Mouse (Mus musculus) heart, embryonic 12.5 days (tissue): ENCODE data around the gene Plekha5. TPM values are rescaled to one million over a fixed set of nuclear protein-coding genes. Genes with fewer than 3 reads are reported as not detected.

ENCODE experiments used
- ATAC-seq: fragments of 200-750 bp; cut with Nextera tagmentation; 2 replicates; pipeline ENCODE4 v1.8.0; 2017; ENCODE audit warnings: moderate TSS enrichment, moderate library complexity; ENCODE audit not compliant: insufficient number of reproducible peaks, low FRiP score
- H3K27ac ChIP-seq: fragments of 300-500 bp; sonication (generic); 2 replicates; pipeline ENCODE4 v1.5.1; 2016; ENCODE audit warnings: mild to moderate bottlenecking, moderate library complexity; ENCODE audit not compliant: poor library complexity, severe bottlenecking
- H3K27me3 ChIP-seq: fragments of 300-500 bp; sonication (generic); replicated peaks from 2 replicates; pipeline ENCODE4 v1.6.1; 2016; ENCODE audit warnings: mild to moderate bottlenecking, moderate library complexity
- H3K36me3 ChIP-seq: fragments of 300-500 bp; sonication (generic); 2 replicates; pipeline ENCODE4 v1.6.1; 2016; ENCODE audit warnings: mild to moderate bottlenecking, moderate library complexity
- H3K4me1 ChIP-seq: fragments of 300-500 bp; sonication (generic); replicated peaks from 2 replicates; pipeline ENCODE4 v1.6.1; 2016; ENCODE audit warnings: mild to moderate bottlenecking
- H3K4me2 ChIP-seq: fragments of 300-500 bp; sonication (generic); 2 replicates; pipeline ENCODE4 v1.6.1; 2016; ENCODE audit warnings: mild to moderate bottlenecking, moderate library complexity
- H3K4me3 ChIP-seq: fragments of 300-500 bp; sonication (generic); 2 replicates; pipeline ENCODE4 v1.5.1; 2016; ENCODE audit warnings: mild to moderate bottlenecking
- H3K9ac ChIP-seq: fragments of 300-500 bp; sonication (generic); 2 replicates; pipeline ENCODE4 v1.6.1; 2016; ENCODE audit warnings: mild to moderate bottlenecking, moderate library complexity
- H3K9me3 ChIP-seq: fragments of 300-500 bp; sonication (generic); replicated peaks from 2 replicates; pipeline ENCODE4 v1.6.1; 2016; ENCODE audit warnings: mild to moderate bottlenecking, moderate library complexity
- WGBS: fragments of 180-500 bp; shearing (Covaris S2); methylation state at CpG from one replicate; pipeline ENCODE4 v1.1.7; 2016; 5-methylcytosine and 5-hydroxymethylcytosine counted together
- polyA plus RNA-seq: library from polyadenylated mRNA; unstranded; fragments of >200 nt; fragmentation: Nextera tagmentation; extraction: Ambion mirVana; gene quantifications from 2 replicates; pipeline ENCODE4 v1.2.1, GENCODE M21; 2016

Gene Plekha5
- polyA plus RNA-seq, 1 experiment from 2014 or later, result 21.9 TPM

GRCm38 (mm10) chr6:140642010-140642409 lies 218.2 kb downstream of the Plekha5 start:
- Histone ChIP-seq H3K4me3 (no peak overlapping the region), H3K27ac (no peak overlapping the region), H3K9me3 (no peaks in the 10 kb centered on the region), H3K27me3 (no peaks in the 10 kb centered on the region), H3K36me3 (peaks cover 74% of the 10 kb centered on the region), H3K4me1 (no peaks in the 10 kb centered on the region), H3K9ac (no peak overlapping the region), H3K4me2 (no peak overlapping the region)
- ATAC-seq, result no peak
- 94% methylated on average over 7 of the region's 7 CpGs for WGBS

- no peak overlapping the region for H3K4me2 ChIP-seq
- H3K4me1 ChIP-seq, result no peaks in the 10 kb centered on the region
- H3K4me3 ChIP-seq, result no peak overlapping the region
- peaks cover 73% of the 10 kb centered on the region for H3K36me3 ChIP-seq
- H3K9ac ChIP-seq, result no peak overlapping the region
- H3K9me3 ChIP-seq, result no peaks in the 10 kb centered on the region
- 92% methylated on average over 12 of the region's 12 CpGs for WGBS
- no peaks in the 10 kb centered on the region for H3K27me3 ChIP-seq
- ATAC-seq, result no peak
- no peak overlapping the region for H3K27ac ChIP-seq
Measured at GRCm38 (mm10) chr6:140642655-140643054, 218.8 kb downstream of the Plekha5 start.

DNA sequence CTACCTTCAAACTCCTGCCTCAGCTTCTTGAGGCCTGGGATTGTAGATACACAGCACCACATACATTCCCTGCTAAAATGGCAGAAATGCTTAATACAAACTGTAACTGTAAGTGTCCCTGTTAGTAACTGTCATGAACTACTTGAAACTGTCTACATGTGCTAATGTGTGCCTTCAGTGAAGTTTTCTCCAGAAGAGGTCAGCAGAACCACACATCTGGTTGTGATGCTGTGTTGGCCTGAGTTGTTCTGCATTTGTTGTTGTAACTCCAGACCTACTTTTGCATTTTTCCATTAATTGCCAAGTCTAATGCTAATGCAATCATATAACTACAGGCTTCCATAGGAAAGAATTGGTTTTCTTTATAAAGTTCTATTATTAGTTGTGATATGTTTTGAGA lies 222.1 kb downstream of the Plekha5 start:
- Histone ChIP-seq H3K27ac (no peak overlapping the region), H3K4me2 (no peak overlapping the region), H3K27me3 (no peaks in the 10 kb centered on the region), H3K4me3 (no peak overlapping the region), H3K4me1 (no peaks in the 10 kb centered on the region), H3K9me3 (no peaks in the 10 kb centered on the region), H3K36me3 (peaks cover 75% of the 10 kb centered on the region), H3K9ac (no peak overlapping the region)
- no peak for ATAC-seq

Other genes starting within 250 kb of the Plekha5 start
- gene Aebp2, start 198.6 kb downstream of the Plekha5 start, polyA plus RNA-seq, result 10.8 and 12.8 TPM in 2 replicates